Mouse (Mus musculus): Measurements from ENCODE around the gene Rpap1.

Rpap1 gene

DNA sequence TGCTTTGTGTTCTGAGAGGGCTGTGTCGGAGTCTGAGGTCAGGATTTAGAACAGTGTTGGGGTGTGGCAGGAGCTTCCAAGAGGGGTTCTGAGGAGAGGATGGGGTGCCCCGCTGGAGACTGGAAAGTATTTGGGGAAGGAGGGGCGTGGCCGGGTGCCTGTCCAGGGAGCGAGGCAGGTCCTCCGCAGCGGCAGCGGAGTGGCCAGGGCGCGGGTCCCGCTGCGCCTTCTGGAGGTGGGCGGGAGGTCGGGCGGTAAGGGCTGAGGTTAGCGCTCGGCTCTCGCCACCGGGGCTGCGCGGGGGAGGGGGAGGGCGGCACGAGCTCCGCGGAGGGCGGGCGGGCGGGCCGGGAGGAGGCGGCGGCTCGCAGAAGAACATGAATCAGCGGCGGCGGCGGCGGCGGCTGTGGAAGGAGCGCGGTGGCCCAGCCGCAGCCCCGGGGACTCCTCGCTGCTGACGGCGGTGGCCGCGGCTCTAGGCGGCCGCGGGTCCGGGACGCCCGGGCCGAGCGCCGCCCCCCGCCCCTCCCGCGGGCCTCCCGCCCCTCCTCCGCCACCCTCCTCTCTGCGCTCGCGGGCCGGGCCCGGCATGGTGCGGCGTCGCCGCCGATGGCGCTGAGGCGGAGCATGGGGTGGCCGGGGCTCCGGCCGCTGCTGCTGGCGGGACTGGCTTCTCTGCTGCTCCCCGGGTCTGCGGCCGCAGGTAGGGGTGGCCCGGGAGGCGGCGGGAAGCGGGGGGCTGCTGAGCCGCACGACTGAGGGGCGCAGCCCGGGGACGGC is 12.0 kb upstream of the Rpap1 start:
- peak; percentile 71 for DNase-seq (ENCODE audit: low read depth, low spot score)

- peak; percentile 68 for DNase-seq (ENCODE audit: low read depth, low spot score)
These were observed 11.1 kb upstream of the Rpap1 start for GRCm38 (mm10) chr2:119798246-119798927.

DNA sequence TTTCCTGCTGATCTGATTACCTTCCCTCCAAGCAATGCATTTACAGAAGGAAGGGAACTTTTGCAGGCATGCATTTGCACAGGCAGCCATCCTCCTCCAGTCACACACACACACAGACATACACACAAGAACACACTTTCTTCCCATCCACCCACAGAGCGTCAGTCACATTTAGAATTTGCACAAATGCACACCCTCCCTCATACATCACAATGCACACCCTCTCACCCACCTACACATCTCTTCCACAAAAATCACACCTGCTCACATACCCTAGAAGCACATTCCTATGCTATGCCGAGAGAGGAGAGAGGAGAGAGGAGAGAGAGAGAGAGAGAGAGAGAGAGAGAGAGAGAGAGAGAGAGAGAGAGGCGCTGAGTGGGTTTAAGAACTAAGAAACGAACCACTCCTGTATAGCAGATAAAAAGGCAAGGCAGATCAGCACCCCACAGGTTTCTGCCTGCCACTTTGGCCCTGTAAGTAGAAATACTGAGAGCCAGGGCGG is 10.0 kb upstream of the Rpap1 start, which contains the start of gene Tyro3:
Gene Tyro3, plus strand, starts transcription at position 455 of the 505 bp plus-strand sequence.
- no peak for DNase-seq (ENCODE audit: low read depth, low spot score)

DNA sequence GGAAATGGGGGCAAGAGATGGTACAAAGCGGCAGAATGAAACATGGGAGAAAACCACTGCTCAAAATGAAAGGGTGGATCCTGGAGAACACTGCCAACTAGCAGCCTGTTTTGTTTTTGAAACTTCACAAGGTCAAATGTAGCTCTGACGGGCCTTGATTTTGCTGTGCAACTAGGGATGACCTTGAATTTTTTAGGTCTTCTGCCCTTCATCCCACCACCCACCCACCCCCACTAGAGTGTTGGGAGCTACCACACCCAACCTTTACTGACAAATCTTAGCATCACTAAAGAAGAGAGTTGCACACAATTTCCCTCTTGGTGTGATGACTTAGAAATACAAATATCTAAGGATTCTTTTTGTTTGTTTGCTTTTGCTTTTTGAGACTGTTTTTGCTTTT is 2.7 kb upstream of the Rpap1 start:
- DNase-seq (ENCODE audit: low read depth, low spot score), result no peak

DNA sequence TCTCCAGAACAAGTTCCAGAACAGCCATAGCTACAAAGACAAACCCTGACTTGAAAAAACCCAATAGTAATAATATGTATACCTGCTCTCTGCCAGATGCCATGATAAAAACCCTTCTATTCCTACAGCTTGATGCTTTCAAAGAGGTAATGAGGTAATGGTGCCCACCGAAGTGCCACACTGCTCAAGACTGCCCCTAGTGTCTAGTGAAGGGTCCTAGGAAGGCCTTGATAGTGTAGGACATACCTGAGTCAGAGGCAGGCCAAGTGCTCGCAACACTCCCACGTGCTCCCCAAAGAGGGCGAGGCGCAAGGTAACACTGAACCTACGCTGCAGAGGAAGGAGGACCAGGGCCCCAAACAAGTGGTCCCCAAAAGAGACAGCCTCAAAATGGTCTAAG is 20.1 kb downstream of the Rpap1 start:
- DNase-seq (ENCODE audit: low read depth, low spot score), result peak; percentile 19

DNA sequence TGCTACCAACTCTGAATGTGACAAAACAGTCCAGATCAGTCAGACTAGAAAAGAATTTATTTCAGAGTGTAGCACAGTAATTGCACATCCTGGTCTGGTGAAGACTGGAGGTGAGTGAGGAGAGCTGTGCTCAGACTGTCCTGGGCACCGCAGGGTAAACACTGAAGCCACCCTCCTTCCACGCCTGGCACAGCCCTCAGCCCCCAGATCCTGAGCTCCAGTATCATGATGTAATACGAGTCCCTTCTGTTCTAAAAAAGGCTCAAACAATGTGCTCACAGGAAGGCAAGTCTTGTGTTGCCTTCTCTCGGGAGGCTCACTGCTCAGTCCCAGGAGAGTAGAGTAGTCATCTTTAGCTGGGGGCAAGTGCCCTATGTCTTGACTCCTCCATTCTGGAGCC is 23.4 kb downstream of the Rpap1 start:
- DNase-seq (ENCODE audit: low read depth, low spot score), result no peak

DNA sequence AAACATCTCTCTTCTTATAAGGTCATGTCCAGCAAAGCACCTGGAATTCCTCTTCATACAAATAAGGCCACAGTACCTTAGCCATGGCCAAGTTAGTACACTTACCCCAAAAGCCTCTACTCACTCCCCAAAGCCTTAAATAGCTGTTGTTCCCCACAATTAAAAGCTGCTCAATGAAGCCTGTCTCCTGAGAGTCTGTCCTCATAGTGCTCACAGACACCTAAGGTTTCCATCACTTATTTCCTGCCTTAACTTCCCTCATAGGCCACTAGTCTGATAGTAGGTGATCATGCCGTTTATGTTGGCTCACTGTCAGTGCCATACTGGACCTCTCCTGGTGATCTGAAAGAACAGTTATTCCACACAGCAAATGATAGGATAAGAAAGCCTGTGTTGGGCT is 25.1 kb downstream of the Rpap1 start:
- DNase-seq (ENCODE audit: low read depth, low spot score), result no peak

GRCm38 (mm10) chr2:119760251-119760650 is 27.1 kb downstream of the Rpap1 start, which contains the start of gene Ltk:
Gene Ltk, minus strand, starts transcription at chr2:119760431.
- DNase-seq (ENCODE audit: low read depth, low spot score), result no peak

DNA sequence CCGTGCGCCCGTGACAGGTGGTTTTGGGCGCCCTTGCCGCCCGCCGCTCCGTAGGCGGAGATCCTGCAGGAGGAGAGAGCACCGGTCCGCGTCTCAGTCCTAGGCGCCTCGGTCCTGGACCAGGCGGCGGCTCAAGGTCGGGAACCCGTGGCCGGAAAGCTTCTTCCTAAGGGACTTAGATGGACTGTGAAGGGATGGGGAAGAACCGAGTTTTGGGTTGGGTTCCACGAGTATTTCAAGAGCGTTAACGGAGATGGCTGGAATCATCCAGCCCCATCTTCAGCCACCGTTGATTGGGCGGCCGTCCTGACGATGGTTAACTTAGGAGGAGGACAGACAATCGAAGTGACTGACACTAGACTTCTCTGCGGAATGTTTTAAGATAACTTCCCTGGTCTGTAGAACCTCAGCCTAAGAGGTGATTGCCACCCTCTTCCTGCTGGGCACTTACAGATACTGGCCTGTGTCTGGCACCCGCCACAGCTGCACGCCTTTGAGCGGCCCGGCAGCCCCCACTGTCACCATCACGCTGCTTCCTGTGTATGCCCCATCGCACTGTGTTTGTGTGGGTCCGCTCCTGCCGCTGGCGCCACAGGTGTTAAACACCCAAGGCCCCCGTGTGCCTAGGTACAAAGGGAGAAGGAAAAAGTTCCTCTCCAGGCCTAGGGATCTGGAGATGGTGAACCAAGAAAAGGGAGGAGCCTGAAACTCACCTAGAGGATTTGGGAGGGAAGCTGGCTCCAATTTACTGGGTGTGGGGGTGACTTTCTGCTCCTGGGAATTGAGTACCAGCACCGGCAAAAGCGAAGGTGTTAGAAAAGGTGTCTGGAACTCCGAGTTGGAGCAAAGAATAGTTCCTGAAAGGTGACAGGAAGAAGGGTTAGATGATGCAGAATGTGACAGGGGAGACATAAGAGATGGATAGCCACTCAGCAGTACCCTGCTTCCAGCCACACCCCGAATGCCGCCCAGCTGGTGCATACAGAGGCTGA is 28.2 kb downstream of the Rpap1 start:
- peak; percentile 24 for DNase-seq (ENCODE audit: low read depth, low spot score)

DNA sequence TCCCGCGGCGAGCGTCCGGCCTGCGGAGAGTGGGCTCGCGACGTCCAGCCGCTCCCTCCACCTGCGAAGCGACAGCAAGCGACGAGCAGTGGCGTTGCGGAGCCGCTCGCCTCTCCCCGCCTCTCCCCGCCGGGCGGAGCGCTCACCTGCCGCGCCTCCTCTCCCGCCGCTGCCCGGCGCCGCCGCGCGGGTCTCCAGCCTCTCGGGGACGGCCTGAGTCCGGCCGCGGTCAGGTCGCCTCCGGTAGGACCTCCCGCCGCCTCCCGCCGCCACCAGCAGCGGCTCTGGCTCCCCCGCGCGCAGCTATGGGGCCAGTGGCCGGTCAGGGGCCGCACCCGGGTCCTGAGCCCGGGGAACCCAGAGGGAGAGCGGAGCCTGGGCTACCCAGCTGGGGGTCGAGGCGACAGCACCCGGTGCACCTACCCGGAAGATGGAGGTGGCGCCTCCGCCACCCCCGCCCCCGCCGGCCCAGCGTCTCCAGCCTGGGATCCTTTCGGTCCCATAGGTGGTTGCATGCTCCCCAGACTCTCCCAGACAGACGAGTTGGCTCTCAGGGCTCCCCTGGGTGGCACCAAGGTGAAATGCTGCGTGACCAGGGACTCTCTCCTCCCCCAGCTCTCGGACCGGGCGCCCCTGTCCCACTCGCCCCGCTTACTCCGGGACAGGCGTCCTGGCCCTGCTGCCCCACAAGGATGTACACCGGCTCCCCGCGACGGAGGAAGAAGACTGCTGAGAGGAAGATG is 29.1 kb downstream of the Rpap1 start:
- DNase-seq (ENCODE audit: low read depth, low spot score), result peak; percentile 35

DNA sequence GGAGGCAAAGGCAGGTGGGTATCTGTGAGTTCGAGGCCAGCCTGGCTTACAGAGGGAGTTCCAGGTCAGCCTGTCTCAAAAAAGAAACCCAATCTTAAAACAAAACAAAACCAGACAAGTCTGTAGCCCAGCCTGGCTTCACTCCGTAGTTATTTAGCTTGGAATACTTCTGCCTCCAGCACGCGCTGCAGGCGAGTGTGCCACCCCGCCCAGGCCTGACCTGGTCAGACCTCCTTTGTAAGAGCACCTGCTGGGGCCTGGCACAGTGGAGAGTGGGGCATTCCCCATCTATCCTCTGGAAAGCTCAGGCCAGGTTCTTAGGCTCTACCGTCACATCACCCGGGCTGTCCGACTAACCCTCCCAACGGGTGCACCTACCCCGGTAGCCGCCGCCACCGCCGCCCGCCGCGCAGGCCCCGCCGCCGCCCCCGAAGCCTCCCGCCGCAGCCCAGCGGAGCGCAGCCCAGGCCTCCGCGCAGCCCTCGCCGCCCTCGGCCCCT is 29.7 kb downstream of the Rpap1 start:
- DNase-seq (ENCODE audit: low read depth, low spot score), result peak; percentile 25

DNA sequence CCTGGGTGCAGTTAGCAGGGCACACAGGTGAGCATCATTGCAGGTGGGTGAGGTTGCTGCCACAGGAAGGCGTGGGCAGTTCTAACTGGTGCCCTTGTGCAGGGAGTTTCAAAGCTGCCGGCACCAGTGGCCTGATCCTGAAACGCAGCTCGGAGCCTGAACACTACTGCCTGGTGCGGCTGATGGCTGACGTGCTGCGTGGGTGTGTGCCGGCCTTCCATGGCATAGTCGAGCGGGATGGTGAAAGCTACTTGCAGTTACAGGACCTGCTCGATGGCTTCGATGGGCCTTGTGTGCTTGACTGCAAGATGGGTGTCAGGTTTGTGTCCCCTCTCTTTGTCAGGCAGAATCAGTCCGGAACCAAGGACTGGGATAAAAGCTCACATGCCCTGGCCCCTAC is 38.1 kb downstream of the Rpap1 start:
- no peak for DNase-seq (ENCODE audit: low read depth, low spot score)

DNA sequence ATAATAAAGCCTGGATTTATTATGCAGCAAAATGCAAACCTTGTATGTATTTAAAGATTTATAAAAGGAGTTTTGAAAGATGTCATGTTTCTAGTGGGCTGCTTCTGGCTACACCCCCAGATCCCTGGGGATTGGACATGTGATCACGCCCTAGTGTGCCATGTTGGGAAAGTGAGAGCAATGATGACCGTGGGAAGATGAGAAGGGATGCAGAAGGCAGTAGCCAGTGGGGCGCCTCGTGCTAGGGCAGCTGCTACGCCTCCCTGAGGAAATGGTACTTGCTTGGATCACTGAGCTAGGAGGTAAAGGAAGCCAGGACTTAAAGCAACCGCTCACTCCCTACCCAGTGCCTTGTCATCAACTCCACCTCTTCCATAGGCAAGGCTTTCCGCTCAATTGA is 39.8 kb downstream of the Rpap1 start:
- no peak for DNase-seq (ENCODE audit: low read depth, low spot score)

DNA sequence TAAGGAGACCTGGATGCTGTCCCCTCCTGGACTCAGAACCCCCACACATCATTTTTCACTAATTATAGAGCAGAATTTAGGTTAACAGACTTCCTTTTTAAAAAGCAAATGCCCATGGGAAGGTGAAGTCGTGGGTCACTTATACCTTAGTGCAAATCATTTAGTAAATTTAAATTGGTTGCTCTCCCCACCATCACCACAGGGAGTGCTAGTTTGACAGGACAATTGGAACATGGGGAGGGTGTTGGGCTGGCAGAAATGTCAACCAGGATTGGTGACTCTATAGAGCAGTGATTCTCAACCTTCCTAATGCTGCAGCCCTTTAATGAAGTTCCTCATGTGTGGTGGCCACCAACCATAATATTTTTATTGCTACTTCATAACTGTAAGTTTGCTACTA is 42.1 kb downstream of the Rpap1 start:
- peak; percentile 51 for DNase-seq (ENCODE audit: low read depth, low spot score)

DNA sequence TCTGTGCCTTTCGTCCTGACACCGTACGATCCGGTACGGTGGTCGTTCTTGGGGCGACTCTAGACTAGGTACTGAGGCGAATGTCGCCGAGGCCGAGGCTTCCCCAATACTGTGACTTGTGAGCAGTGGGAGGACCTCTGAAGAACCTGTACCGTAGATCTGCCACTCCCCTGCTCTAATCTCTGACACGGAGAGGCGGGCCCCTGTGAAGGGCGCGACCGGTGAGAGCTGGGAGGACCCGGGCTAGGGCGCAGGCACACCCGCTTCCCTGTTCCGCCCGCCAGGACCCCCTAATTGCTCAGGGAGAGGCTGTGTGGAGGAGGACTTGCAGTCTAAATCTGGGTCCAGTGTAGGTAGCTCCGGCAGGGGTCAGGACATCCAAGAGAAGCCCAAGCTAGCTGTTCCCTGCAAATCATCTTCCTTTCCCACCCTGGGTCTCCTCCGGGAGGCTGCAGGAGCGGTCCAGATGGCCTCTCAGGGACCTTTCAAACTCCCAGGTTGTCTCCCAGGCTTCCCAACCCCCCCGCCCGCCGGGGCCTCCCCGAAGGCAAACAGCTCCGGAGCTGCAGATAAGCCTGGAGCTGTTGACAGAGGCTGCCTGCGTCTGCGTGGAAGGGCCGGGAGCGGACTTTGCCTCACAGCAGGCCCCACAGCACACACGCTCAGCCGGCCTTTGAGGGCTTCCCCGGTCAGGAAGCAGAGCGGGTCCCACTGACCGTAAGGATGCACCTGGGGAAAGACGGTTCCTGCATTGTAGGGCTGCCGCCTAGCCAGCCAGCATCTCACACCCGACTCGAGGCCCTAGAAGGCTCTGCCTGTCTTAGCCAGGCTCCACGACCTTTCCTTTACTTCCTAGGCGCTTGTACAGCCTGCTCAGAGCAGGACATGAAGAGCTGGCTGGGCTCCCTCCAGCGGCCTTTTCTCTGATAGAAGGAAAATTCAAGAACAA is 42.9 kb downstream of the Rpap1 start:
- peak; percentile 61 for DNase-seq (ENCODE audit: low read depth, low spot score)

DNA sequence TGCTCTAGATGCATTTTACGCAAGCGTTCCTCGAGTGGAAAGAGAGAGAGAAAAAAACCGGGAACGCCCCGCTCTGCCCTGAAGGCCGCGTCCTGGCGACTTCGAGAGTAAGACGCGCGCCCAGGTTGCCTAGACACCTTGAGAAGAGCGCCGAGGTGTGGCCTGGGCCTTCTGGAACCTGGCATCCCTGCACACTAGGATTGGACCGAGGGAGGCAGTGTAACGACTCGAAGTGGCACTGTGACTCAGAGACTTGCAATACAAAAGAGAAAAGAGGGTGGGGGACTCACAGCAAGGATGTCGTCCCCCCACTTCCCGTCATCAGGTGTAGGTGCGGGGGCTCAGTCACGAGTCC is 43.6 kb downstream of the Rpap1 start:
- no peak for DNase-seq (ENCODE audit: low read depth, low spot score)

DNA sequence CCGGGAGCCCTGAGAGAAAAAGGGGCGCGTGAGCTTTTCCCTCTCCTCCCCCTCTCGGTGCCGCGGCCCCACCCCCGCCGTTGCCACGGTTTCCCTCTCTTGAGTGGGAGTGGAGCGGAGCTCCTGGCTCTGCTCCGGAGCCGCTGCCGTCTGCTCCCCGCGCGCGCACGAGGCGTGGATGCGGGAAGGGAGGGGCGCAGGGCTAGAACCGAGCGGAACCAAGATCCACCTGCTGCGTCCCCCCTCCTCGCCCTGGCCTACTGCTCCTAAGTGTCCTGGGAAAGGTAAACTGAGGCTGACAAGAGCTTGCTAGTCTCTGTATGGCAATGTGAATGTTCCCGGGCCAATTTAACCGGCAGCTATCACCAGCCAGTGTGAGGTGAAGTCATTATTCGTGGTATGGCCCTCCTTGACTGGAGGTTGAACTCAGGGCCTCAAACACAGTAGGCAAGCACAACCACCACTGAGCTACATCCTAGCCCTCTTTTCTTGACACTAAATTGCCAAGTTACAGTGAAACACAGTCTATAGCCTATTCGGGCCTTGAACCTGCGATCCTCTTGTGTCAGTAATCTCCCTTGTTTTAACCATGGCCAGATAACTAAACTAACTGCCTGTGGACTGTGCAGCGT is 44.0 kb downstream of the Rpap1 start:
- peak; percentile 38 for DNase-seq (ENCODE audit: low read depth, low spot score)

- DNase-seq (ENCODE audit: low read depth, low spot score), result peak; percentile 76
These were observed 44.7 kb downstream of the Rpap1 start for GRCm38 (mm10) chr2:119742461-119743175.
